Mouse (Mus musculus) adrenal gland, postnatal 10 days (tissue): Measurements from ENCODE around the gene Ctsw. TPM values are rescaled to one million over a fixed set of nuclear protein-coding genes. Genes with fewer than 3 reads are reported as not detected.
A peak's percentile ranks its signal among the peaks of the same experiment; 100 is the strongest.

ENCODE experiments used
- DNase-seq: peaks from one replicate; pipeline ENCODE4 v3.0.0; 2021; ENCODE audit warnings: mixed read lengths
- total RNA-seq, 2 experiments: library from RNA; stranded (reverse); gene quantifications; 2 replicates each; pipeline ENCODE4 v1.2.3; 2021

Ctsw gene
- total RNA-seq, 2 experiments from 2014 or later = 1.4 to 1.8 TPM

- peak; percentile 98 for DNase-seq
These were observed 19.7 kb upstream of the Ctsw start, which contains the start of gene Mus81 for GRCm38 (mm10) chr19:5487768-5488550. TSS of gene Mus81 (minus strand) at chr19:5488402.

GRCm38 (mm10) chr19:5486771-5487170 is 18.5 kb upstream of the Ctsw start:
- no peak for DNase-seq

GRCm38 (mm10) chr19:5486286-5486685 is 18.0 kb upstream of the Ctsw start:
- no peak for DNase-seq

- no peak for DNase-seq
These were observed 17.5 kb upstream of the Ctsw start for GRCm38 (mm10) chr19:5485821-5486220.

GRCm38 (mm10) chr19:5485371-5485770 is 17.1 kb upstream of the Ctsw start:
- no peak for DNase-seq

GRCm38 (mm10) chr19:5484496-5484895 is 16.2 kb upstream of the Ctsw start:
- no peak for DNase-seq

- DNase-seq = no peak
These were observed 15.4 kb upstream of the Ctsw start for GRCm38 (mm10) chr19:5483386-5484359.

GRCm38 (mm10) chr19:5481398-5481797 is 13.1 kb upstream of the Ctsw start:
- DNase-seq = no peak

GRCm38 (mm10) chr19:5480016-5480415 is 11.7 kb upstream of the Ctsw start:
- no peak for DNase-seq

GRCm38 (mm10) chr19:5477668-5478300 is 9.5 kb upstream of the Ctsw start:
- DNase-seq = peak; percentile 54

- peak; percentile 41 for DNase-seq
These were observed 8.8 kb upstream of the Ctsw start for GRCm38 (mm10) chr19:5477004-5477667.

- no peak for DNase-seq
These were observed 6.9 kb upstream of the Ctsw start for GRCm38 (mm10) chr19:5475069-5475714.

GRCm38 (mm10) chr19:5474281-5475068 is 6.2 kb upstream of the Ctsw start:
- peak; percentile 76 for DNase-seq

- peak; percentile 90 for DNase-seq
These were observed 5.4 kb upstream of the Ctsw start, which contains the start of gene Efemp2 for GRCm38 (mm10) chr19:5473720-5474119. TSS of gene Efemp2 (plus strand) at chr19:5473954.

- DNase-seq = no peak
These were observed 4.5 kb upstream of the Ctsw start for GRCm38 (mm10) chr19:5472857-5473256.

GRCm38 (mm10) chr19:5471846-5472245 is 3.5 kb upstream of the Ctsw start:
- DNase-seq = no peak

- no peak for DNase-seq
These were observed 1.3 kb downstream of the Ctsw start for GRCm38 (mm10) chr19:5466916-5467500.

GRCm38 (mm10) chr19:5465037-5465436 is 3.3 kb downstream of the Ctsw start:
- no peak for DNase-seq

- peak; percentile 66 for DNase-seq
These were observed 4.3 kb downstream of the Ctsw start for GRCm38 (mm10) chr19:5463791-5464562.
